Mouse (Mus musculus): ENCODE data around the gene Gm17018.

Gene Gm17018

DNA sequence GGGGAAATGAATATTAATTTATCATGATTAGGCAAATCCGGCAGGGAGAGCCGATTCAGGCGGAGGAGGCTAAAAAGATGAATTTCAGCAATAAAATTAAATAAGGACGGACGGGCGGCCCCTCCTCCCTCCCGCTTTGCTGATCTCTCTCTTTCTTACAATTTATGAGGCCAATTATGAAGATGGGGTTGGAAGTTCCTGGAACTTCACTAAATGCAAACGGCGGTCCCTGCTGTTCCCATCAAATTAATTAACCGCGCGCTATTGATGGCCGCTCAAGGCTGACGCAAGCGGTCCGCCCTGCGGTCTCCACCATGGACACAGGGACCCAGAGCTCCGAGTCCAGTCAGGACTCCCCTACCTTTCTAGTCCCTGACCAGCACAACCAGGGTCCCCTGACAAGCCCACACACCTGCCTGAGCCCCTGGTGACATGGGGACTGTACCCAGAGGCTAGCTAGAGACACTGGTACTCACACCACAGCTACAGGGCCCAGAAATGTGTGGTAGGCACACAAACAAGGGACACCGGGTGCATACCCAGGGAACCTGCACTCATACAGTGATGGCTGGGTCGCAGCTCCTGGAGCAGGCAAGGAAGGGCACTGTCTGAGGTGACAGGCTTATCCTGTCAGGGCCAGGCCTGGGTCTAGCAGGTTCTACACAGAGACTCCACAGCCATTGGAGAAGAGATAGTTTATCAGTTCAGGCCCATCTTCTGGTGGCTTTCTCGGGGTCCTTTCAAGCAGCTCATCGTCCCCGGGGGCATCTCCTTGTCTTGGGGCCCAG, 11.1 kb upstream of the Gm17018 start:
- peak; percentile 47 for DNase-seq

DNA sequence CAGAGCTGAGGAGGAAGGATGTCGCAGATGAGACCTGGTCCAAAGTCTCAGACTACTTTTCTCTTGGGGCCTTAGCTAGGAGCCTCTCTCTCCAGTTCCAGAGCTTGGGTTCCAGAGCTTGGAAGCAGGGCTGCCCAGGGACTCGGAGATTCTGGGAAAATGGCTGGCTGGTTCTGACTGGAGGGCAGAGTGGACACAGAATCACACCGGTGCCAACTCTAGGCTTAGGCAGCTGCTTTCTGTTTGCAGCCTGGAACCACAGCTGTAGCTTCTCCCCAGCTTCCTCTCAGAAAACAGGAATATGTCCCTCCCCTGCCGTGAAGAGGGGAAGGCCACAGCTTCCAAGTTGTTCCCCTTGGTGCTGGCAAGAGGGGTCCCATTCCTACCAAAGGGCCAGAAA, 10.5 kb upstream of the Gm17018 start:
- DNase-seq: no peak

DNA sequence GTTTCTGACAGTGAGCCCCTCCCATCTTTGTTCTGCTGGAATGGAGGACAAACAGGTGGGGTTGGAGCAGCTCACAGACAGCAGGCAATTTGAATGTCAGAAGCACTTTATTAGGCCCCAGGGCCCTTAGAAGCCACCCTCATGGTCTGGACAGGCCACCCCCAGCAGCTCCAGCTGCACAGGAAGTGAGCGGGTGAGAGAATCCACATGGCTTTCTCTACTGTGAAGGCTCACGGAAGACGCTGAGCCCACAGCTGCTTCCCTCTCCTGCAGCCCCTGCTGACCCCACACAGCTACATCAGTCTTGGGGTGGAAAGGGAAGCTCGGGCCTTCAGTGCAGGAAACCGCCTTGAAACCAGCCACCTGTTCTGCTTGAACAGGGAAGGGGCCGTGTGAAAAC, 8.2 kb upstream of the Gm17018 start:
- DNase-seq: no peak

DNA sequence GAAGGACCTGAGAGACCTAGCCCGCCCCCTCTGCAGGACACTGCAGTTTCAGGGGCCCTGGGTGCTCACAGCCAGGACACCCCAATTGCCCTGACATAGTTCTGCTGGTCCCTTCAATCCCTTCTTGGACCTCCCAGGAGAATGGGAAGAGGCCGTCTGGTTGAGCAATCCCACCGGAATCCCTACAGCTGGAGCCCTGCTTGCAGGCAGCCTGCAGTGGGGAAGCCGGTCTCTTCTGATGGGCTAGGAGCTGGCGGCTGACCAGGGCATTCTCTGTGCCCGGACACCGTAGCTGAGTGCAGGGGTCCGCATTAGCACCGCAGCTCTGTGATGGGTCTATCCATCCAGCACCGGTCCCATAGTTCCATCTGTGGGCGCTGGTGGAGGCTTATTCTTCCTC, 6.3 kb upstream of the Gm17018 start:
- DNase-seq: no peak

DNA sequence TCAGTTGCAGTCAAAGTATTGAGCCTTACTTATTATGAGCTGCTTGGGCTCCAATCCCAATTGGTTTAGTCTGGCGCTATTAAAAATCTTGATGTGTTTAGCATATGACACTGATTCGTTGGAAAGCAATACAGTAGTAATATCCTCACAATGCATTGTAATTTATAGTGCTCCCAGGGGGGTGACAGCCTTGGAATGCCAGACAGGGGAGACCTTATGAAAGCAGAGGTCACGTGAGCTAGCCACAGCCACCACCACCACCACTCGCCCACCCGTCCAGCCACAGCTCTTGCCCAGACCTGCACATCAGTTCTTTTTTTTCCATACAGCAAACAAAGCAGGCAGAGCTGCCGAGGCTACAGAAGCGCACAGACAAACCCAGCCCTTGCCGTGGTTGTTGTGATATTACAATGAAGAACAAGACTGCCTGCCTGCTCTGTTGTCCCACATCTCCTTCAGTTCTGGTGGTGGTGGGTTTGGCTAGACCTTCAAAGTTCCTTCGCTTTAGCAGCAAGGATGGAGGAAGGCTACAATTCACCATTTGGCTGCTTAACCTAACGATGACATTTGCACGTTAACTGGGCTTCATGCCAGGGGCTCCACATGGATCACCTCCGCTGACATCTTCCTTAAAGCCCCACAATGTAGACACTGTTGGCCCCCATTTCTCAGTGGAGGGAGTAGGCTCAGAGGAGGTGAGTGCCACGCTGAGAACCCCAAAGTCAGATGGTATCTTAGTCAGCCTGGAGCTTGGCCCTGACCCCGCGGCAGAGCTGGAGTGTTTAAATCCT, 5.7 kb downstream of the Gm17018 start:
- DNase-seq: no peak

DNA sequence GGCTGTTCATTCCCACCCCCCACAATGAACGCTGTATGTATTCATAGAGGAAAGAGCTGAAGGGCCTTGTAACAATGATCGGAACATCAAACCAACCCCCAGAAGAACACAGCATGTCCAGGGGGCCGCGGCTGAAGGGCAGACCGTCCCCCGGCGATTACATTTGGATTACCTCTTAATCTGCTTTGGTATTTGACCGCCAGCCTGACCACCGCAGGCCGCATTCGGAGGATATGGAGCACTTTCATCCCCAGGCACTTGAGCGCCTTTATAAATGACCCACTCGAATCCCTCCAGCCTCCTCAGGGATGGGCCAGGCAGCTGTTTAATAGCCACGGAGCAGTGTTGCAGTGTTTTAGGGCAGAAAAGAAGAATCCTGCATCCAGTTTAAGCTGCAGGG, 7.0 kb downstream of the Gm17018 start:
- DNase-seq: no peak

DNA sequence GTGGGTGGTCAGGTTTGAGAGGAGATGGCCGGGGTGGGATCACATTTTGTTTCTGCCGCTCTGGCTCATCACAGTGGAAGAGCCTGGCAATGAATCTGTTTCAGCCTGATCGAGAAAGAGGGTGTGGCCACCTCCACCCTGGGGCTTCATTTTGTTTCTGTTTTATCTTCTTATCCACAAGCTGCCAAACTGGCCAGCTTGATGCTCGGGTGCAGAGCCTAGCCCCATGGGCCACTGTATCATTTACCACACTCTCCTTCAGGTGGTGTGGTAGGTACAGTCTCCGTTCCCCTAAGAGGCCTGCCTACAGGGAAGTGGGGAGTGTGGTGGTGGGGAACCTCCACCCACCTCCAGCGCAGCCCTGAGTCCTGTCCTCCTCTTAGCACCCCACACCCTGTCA, 12.6 kb downstream of the Gm17018 start:
- DNase-seq: peak; percentile 53

DNA sequence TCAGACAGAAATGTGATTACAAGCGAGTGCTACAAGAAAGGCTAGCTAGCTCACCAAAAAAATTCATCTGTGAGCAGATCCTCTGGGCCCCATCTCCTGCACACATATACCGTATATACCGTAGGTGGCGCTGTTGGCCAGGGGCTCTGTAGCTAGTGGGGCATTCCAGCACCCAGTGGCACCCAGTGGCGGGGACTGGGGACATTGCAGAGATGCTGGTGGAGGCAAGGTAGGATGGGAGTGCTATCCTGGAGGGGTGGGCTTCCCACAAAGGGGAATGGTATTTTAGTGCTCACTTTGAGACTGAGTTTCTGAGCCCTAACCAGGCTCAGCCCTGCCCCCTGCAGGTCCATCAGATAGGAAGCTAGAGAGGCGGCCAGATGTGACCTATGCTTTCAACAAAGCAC, 13.4 kb downstream of the Gm17018 start:
- DNase-seq: peak; percentile 78

DNA sequence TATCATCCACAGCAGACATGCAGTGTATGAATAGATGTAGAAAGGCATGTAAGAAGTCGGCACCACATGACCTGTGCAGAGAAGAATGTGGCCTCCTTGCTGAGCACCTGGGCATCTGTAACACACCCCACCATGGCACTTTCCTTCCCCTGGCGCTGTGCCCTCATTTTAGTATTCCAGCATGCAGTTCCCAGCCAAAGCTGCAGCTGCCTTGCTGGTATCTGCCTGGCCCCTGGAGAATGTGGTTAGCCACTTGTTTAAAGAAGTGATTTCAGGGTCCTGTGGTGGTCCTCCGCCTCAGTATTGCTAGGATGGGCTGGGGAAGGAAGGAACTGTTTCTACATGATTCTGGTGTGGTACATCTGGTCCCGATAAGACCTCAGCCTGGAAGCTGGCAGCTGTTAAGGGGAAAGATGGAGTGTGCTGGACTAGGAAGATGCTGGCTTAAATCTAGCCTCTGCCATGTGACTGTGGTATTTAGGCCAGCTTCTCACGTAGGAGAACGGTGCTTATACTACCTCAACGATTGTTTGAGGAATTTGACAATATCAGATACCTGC, 14.0 kb downstream of the Gm17018 start:
- DNase-seq: no peak

DNA sequence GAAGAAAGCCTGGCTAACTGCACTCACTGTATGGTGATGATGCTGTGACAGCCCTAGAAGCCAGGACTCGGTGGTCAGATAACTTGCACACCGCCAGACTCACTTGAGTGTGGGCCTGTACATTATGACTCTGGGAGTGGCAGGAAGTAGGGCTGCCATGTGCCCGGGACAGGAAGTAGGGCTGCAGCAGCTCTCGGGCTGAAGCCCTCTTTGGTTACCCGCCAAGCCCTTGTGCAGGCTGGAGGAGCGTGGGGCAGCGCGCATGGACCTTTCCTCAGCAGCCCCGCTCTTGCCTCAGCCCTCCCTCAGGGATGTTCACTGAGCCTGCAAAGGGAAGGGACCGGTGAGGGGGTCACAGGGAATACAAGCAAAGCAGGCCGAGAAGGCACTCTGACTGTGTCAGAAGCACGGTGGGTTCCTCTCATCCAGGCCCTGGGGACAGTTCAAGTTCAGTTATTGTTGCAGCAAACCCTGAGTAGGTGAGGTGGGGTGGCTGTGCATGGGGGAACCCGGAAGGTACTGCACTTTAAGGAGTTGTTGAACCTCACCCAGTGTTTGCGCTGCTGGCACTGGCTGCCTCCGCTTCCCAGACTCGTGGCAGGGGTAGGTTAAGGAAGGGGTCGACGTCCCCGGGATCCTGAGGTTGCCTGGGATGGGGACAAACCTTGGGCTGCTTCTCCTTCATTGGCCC, 14.7 kb downstream of the Gm17018 start:
- DNase-seq: no peak

DNA sequence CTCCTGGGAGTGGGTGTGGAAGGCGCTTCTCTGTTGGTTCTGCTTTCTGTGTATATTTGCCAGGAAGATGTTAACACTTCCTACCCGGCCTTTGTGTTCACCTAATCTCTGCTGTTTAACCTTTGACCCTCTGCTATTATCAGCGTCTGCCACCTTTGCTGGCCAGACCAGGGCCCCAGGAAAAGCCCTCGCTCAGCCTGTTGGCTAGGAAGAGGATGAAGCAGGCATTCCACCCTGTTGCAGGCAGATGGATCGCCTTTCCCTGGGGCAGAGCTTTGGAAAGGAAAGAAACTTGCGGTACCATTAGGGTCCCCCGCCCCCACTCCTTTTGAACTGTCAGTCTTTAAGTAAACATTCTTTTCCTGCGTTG, 15.2 kb downstream of the Gm17018 start:
- DNase-seq: peak; percentile 47

DNA sequence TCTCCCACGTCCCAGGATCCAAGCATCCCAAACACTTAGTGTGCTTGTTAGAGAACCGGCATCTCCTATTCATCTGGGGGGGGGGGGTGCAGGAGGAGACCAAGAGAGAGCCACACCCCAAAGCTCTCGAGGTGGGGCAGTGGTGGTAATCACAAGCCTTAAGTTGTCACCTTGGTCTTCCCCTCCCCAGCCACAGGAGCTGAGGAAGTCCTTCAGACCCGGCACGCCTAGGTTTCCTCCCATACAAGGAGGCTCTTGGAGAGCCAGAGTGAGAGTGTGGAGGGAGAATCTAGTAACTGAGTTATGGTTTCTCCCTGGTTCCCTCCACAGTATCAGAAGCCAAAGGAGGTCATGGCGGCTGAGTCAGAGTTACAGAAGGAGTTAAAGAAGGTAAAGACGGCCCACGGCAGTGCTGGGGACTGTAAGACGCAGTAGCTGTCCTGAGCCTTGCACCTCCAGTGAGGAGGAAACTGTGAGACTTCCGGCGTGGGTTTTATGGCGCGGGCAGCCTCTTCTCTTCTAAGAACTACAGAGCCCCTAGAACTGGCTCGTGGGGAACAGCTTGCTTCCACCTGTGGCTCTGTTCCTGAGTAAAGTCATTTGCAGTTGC, 16.8 kb downstream of the Gm17018 start:
- DNase-seq: no peak

DNA sequence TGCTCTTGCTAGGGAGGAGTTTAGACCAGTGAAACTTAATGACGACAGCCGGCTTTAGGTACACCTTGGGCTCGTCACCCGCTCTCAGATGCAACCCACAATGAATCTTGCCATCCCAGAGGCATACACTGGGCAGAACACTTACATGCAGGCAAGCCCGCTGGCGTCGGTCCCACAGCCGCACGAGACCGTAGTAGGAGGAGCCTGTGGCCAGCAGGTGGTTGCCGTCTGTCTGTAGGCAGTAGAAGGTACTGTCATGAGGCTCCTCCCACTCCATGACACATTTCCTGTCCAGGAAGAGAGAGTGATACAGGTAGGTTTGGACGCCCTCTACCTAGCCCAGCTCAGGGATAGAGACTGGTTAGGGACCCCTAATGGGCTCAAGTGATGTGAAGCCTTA, 18.6 kb downstream of the Gm17018 start:
- no peak for DNase-seq

DNA sequence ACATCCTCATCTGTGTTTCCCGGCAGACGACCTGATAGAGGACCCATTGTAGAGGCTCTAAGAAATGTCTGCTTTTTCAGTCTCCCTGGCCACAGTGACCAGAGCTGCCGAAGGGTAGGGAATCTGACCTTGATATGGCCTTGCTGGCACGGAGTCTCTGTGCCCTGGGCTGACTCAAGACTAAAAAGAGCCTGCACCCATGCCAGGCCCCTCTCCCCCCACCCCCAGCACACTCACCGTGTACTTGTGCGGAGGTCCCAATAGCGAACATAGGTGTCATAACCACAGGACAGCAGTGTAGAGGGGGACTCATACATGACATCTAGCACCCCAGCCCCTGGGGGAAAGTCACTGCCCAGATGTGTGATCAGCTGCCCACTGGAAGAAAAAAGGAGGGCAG, 19.0 kb downstream of the Gm17018 start:
- no peak for DNase-seq

DNA sequence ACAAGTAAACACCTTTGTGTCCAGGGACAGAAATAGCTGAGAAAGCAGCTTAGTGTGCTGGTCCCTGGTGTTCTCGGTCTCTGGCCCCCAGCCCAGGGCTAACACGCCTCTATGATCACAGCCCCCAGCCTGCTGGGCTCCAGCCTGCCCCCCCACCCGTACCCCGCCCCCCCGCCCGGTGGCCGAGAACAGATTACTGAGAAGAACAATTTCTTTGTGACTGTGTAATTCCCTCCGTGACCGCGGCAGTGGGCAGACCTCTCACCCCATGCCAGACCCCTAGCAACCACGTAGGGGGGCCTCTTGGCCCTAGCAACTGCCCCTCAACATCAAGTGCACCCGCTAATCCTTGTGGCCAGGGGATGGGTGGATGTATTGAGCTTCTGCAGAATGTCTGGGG, 19.8 kb downstream of the Gm17018 start:
- DNase-seq: no peak

DNA sequence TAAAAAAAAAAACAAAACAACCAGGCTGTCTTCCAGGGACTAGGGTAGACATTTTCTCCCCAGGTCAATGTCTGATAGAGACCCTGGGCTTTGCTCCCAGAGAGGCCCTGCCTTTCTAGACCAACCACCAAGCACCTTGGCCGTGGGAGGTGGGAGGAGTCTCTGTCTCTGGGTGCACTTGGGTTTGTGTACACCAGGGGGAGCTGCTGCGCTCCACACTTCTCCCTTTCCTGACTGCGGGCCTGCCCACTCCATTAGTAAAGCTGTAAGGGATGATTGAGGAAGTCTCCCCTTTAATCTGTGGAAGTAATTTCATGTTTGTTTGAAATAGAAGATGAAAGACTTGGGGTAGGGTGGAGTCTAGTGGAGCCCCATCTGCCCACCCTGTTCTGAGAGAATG, 20.8 kb downstream of the Gm17018 start:
- peak; percentile 75 for DNase-seq

DNA sequence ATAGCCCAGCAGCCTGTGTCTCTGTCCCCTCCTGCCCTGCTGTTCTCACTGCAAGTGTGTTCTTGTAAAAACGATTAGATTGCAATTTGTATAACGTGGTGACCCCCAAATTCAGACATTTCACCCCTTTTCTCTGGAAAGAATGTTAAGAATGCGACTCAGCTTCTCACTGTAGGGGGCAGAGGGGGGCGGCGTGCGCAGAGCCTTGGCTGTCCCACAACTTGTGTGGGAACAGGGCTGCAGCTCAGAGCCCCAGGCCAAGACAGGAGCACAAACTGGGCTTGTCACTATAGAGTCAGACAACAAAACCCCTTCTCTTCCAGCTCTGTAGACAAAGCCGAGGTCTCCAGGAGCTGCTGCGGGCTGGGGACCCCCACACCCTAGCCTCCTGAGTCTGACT, 21.7 kb downstream of the Gm17018 start:
- no peak for DNase-seq

DNA sequence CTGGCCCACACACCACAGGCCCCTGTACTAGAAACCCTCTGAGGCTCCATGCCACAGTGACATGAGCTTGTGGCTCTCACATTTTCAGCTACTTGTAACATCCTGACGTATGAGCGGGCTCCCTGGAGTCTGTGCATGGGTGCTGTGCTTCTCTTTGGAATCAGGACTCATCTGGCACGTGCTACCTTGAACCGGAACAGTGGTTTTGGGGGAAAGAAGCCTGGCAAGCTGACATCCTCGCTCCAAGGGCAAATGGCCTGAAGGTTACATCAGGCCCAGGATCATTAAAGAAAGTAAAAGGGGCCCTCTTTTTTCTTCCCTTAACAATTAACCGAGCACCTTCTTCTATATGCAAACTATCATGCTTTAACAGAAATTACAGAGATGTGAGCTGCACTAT, 22.7 kb downstream of the Gm17018 start:
- no peak for DNase-seq

DNA sequence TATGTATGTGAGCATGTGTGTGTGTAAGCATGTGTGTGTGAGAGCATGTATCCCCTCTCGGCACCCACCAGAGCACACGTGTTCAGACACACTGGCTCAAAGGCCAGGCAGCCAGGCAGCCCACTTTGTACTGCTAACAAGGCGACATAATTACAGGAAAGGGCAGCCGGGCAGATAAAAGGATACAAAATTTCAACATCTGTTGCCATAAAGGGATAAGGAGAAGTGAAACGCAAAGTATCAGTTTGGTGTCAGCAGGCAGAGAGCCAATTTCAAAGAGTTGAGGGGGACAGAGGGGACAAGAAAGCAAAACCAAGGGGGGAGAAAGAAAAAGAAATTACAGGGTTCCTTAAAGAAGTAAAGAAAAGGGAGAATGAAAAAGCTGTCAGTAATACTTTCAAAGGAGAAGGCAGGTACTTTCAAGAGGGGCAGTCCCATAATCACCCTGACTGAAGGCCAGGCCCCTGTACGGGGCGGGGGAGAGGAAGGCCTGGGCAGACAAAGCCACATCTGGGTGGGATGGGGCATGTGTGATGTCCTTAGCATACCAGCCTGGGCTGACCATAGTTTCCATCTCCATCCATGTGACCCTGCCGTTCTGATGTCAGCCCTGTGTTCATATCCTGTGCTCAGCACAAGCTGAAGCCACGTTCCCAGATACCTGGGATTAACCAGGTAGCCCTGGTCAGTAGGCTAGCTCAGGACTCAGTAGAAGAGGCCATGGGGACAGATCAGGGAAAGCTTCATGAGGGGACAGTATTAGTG, 24.6 kb downstream of the Gm17018 start:
- no peak for DNase-seq

DNA sequence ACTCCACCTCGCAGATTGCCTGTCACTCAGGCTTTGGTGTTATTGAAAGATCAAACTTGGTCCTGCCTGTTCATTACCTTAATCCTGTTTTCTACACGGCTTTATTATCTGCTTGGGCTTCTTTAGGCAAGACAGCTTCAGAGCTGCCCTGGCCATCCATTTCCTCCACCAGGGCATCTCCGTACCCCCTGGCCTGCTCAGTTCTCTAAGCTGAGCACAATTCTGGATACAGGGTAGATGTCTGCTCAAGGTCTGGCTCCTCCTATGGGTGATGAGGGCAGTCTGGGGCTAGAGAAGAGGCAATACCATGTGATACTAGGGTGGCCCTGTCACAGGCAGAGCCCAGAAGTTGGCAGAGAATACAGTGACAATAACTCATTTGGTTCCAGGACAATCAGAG, 26.4 kb downstream of the Gm17018 start:
- no peak for DNase-seq

DNA sequence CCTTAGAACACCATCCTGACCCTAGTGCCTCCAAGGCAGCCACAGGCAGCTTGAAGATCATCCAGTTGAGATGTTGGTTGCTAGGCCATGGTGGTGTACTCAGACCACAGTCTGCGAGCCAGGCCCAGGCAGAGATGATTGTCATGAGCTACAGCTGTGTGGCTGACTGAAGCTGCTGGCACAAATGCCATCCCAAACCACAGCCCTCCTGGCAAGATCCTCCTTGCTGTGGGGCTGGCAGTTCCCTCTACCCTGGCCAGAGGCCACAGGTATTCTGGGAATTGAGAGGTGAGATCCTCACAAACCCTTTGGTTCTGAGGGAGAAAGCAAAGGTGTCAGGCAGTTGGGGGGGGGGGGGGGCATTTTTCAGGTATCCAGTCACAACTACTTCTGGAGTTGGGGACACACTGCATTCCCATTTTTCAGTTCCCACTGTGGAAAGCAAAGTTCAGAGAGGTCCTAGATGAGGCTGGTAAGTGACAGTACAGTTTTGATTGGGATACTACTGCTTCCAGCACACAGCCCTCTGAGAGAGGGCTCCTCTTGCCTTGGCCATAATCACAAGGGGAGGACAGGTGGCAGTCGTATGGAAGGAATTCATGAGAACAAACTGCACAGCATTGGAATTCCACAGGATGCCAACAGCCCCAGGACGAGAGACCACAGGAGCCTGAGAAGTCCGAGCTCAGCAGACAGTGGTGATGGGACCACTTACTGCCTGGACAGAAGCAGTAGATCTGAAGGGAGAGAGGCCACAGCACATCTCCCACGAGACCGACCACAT, 27.3 kb downstream of the Gm17018 start:
- no peak for DNase-seq

DNA sequence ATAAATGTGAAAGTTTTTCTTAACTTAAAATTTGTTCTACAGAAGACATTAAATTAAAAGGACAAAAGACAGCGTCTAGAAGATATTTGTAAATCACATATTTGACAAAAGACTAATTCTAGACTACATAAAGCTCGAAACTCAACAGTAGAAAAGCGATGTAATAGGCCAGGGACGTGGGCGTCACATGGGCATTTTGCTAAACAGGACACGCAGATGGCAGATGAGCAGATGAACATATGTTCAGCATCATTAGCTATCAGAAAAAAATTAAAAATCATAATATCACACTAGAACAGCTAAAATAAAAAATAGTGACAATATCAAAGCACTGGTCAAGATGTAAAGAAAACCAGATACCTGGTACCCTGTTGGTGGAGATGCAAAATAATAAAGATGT, 29.3 kb downstream of the Gm17018 start:
- no peak for DNase-seq
